Mouse (Mus musculus): ENCODE data around the gene Rin3. TPM values are rescaled to one million over a fixed set of nuclear protein-coding genes. Genes with fewer than 3 reads are reported as not detected.
A peak's percentile ranks its signal among the peaks of the same experiment; 100 is the strongest.

Rin3 gene
- polyA plus RNA-seq, 1 experiment from 2014 or later: 10.2 TPM

DNA sequence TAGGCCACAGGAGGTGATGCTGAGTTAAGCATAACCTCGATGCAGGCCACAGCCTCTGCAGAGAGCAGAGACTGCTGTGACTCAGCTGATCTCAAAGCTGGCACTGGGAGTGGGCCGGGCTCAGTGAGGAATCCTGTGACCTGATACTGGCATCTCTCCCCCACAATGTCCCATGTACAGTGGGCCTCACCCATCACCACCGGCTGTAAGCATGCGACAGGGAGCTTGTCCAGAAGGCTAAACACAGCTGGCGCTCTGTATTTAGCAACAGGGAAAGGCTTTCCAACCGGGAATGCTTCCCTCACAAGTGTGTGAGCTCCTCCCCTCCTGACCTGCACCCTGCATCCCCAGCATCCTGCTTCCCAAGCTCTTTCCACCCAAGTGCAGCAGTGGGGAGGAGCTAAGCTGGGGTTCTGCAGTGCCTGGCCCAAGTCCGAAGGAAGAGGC lies 133.6 kb downstream of the Rin3 start:
- H3K9ac ChIP-seq: peak overlapping the region; percentile 1; the same call in 1 of the 2 replicates
- H3K36me3 ChIP-seq: peaks cover 16% of the 10 kb centered on the region
- H3K27me3 ChIP-seq (replicated peaks): no peaks in the 10 kb centered on the region
- H3K27ac ChIP-seq (replicated peaks): peak overlapping the region; percentile 77
- no peak overlapping the region for H3K4me3 ChIP-seq
- peaks cover 72% of the 10 kb centered on the region for H3K4me1 ChIP-seq
- peak; percentile 84 for ATAC-seq (ENCODE audit: extremely low read depth, insufficient number of reproducible peaks, low FRiP score, low TSS enrichment)
- H3K4me2 ChIP-seq: no peak overlapping the region
- no peaks in the 10 kb centered on the region for H3K9me3 ChIP-seq
- WGBS: 20% methylated on average over 7 of the region's 7 CpGs

- Histone ChIP-seq H3K27me3 (replicated peaks) (no peaks in the 10 kb centered on the region), H3K4me2 (no peak overlapping the region), H3K36me3 (peaks cover 16% of the 10 kb centered on the region), H3K4me1 (peaks cover 78% of the 10 kb centered on the region), H3K9me3 (no peaks in the 10 kb centered on the region), H3K27ac (replicated peaks) (peak overlapping the region; percentile 77), H3K4me3 (no peak overlapping the region), H3K9ac (peak overlapping the region; percentile 1; the same call in 1 of the 2 replicates)
- 71% methylated on average over 7 of the region's 7 CpGs for WGBS
- ATAC-seq (ENCODE audit: extremely low read depth, insufficient number of reproducible peaks, low FRiP score, low TSS enrichment): no peak
Observed at GRCm38 (mm10) chr12:102416955-102417510, 134.2 kb downstream of the Rin3 start.

GRCm38 (mm10) chr12:102417701-102418100 lies 134.9 kb downstream of the Rin3 start:
- H3K4me2 ChIP-seq: no peak overlapping the region
- H3K4me3 ChIP-seq: no peak overlapping the region
- H3K27ac ChIP-seq (replicated peaks): no peak overlapping the region
- peaks cover 85% of the 10 kb centered on the region for H3K4me1 ChIP-seq
- H3K9me3 ChIP-seq: no peaks in the 10 kb centered on the region
- H3K36me3 ChIP-seq: peaks cover 18% of the 10 kb centered on the region
- no peak overlapping the region for H3K9ac ChIP-seq
- 85% methylated on average over 6 of the region's 6 CpGs for WGBS
- H3K27me3 ChIP-seq (replicated peaks): no peaks in the 10 kb centered on the region
- no peak for ATAC-seq (ENCODE audit: extremely low read depth, insufficient number of reproducible peaks, low FRiP score, low TSS enrichment)

GRCm38 (mm10) chr12:102419544-102419943 lies 136.7 kb downstream of the Rin3 start:
- H3K27ac ChIP-seq (replicated peaks): peak overlapping the region; percentile 70
- H3K4me3 ChIP-seq: no peak overlapping the region
- no peaks in the 10 kb centered on the region for H3K27me3 ChIP-seq (replicated peaks)
- peak overlapping the region; percentile 38; the same call in 1 of the 2 replicates for H3K9ac ChIP-seq
- no peak overlapping the region for H3K4me2 ChIP-seq
- H3K9me3 ChIP-seq: no peaks in the 10 kb centered on the region
- ATAC-seq (ENCODE audit: extremely low read depth, insufficient number of reproducible peaks, low FRiP score, low TSS enrichment): no peak
- WGBS: 64% methylated on average over 3 of the region's 3 CpGs
- H3K4me1 ChIP-seq: peaks cover 89% of the 10 kb centered on the region
- H3K36me3 ChIP-seq: peaks cover 16% of the 10 kb centered on the region

GRCm38 (mm10) chr12:102420168-102420890 lies 137.5 kb downstream of the Rin3 start:
- Histone ChIP-seq H3K9ac (peak overlapping the region; percentile 8; the same call in 1 of the 2 replicates), H3K36me3 (peaks cover 9% of the 10 kb centered on the region), H3K27ac (replicated peaks) (peak overlapping the region; percentile 70), H3K4me3 (no peak overlapping the region), H3K27me3 (replicated peaks) (no peaks in the 10 kb centered on the region), H3K4me1 (peaks cover 91% of the 10 kb centered on the region), H3K4me2 (0 out of 2 replicates have a peak overlapping the region, but pooled peaks have one; percentile 4), H3K9me3 (no peaks in the 10 kb centered on the region)
- ATAC-seq (ENCODE audit: extremely low read depth, insufficient number of reproducible peaks, low FRiP score, low TSS enrichment): no peak
- WGBS: 31% methylated on average over 10 of the region's 10 CpGs

DNA sequence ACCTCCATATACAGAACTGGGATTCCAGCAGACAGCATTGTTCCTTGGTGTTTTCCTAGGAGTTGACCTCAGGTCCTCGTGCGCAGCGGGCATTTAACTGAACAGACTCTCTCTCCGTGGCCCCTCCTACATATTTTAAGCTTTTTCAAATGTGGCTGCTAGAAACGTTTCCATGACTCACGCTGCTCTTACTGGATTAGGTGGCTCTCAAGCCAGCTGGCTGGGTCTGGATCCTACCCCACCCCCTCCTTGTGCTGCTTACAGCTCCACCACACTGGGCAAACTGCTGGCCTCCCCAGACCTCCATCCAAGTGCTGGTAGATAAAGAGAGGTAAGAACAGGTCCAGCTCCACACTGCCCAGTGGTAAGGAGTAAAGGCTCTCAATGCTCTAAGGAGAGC lies 139.2 kb downstream of the Rin3 start:
- H3K27ac ChIP-seq (replicated peaks): peak overlapping the region; percentile 82
- H3K4me3 ChIP-seq: no peak overlapping the region
- peak; percentile 29; the same call in 1 of the 2 replicates for ATAC-seq (ENCODE audit: extremely low read depth, insufficient number of reproducible peaks, low FRiP score, low TSS enrichment)
- 31% methylated on average over 6 of the region's 6 CpGs for WGBS
- peaks cover 74% of the 10 kb centered on the region for H3K4me1 ChIP-seq
- H3K36me3 ChIP-seq: peaks cover 15% of the 10 kb centered on the region
- H3K4me2 ChIP-seq: peak overlapping the region; percentile 31; the same call in 1 of the 2 replicates
- H3K9me3 ChIP-seq: peaks cover 6% of the 10 kb centered on the region; the same call in 1 of the 2 replicates
- H3K27me3 ChIP-seq (replicated peaks): no peaks in the 10 kb centered on the region
- no peak overlapping the region for H3K9ac ChIP-seq

DNA sequence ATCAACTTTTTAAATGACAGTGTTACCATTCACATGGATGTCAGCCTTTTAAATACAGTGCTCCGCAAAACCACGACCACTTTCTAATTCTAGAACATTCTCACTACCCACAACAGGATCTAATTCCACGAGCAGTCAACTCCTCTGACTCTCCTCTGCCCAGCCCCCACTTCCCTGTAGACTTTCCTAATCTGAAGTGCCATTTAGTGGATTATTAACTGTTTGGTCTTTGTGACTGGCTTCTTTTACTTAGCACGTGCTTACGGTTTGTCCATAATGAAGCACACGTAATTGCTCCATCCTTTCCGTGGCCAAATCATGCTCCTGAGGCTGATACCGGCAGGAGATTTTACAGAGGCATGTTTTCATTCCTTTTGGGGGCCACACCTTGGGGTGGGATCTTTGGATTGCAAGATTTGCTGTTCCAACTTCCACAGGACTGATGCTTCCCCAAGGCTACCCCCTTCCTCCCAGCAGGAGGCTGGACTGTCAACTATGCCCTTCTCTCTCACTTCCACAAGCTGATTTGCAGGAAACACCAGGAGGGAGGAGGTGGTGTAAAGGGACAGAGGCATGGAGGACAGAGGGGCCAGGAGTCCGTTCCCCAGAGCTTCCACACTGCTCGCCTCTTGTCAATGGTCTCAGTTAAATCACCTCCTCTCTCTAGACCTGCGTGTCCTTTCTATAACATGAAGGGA lies 139.9 kb downstream of the Rin3 start:
- Histone ChIP-seq H3K36me3 (peaks cover 15% of the 10 kb centered on the region), H3K27ac (replicated peaks) (peak overlapping the region; percentile 82), H3K4me1 (peaks cover 68% of the 10 kb centered on the region), H3K9ac (no peak overlapping the region), H3K4me2 (peak overlapping the region; percentile 13; the same call in 1 of the 2 replicates), H3K9me3 (peaks cover 6% of the 10 kb centered on the region; the same call in 1 of the 2 replicates), H3K4me3 (no peak overlapping the region), H3K27me3 (replicated peaks) (no peaks in the 10 kb centered on the region)
- ATAC-seq (ENCODE audit: extremely low read depth, insufficient number of reproducible peaks, low FRiP score, low TSS enrichment): peak; percentile 6; the same call in 1 of the 2 replicates
- WGBS: 64% methylated on average over 11 of the region's 11 CpGs

DNA sequence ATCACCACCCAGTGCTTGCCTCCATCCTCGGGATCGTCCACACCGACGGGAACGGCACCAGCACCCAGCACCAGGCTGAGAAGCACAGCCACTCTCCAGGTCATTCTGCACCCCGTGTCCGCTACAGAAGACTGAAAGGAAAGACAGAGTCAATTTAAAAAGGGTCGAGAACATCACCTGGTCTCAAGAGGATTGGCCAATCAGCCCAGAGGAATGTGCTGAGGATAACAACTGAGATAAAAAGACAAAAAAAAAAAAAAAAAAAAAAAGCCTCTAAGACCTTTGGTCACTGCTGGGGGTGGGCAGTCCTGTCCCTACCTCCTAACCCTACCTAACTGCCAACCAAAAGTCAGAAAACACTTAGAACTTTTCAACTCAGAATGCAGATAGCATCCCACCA lies 140.8 kb downstream of the Rin3 start:
- WGBS: 55% methylated on average over 8 of the region's 8 CpGs
- Histone ChIP-seq H3K36me3 (peaks cover 15% of the 10 kb centered on the region), H3K27ac (replicated peaks) (peak overlapping the region; percentile 82), H3K4me1 (peaks cover 61% of the 10 kb centered on the region), H3K4me3 (no peak overlapping the region), H3K9ac (no peak overlapping the region), H3K27me3 (replicated peaks) (no peaks in the 10 kb centered on the region), H3K9me3 (peaks cover 6% of the 10 kb centered on the region; the same call in 1 of the 2 replicates), H3K4me2 (peak overlapping the region; percentile 13)
- no peak for ATAC-seq (ENCODE audit: extremely low read depth, insufficient number of reproducible peaks, low FRiP score, low TSS enrichment)

GRCm38 (mm10) chr12:102424456-102424855 lies 141.6 kb downstream of the Rin3 start:
- H3K27me3 ChIP-seq (replicated peaks): no peaks in the 10 kb centered on the region
- no peak for ATAC-seq (ENCODE audit: extremely low read depth, insufficient number of reproducible peaks, low FRiP score, low TSS enrichment)
- peaks cover 6% of the 10 kb centered on the region; the same call in 1 of the 2 replicates for H3K9me3 ChIP-seq
- H3K4me3 ChIP-seq: no peak overlapping the region
- WGBS: 26% methylated on average over 2 of the region's 2 CpGs
- H3K4me2 ChIP-seq: no peak overlapping the region
- H3K36me3 ChIP-seq: peaks cover 15% of the 10 kb centered on the region
- no peak overlapping the region for H3K9ac ChIP-seq
- no peak overlapping the region for H3K27ac ChIP-seq (replicated peaks)
- peaks cover 56% of the 10 kb centered on the region for H3K4me1 ChIP-seq

GRCm38 (mm10) chr12:102425048-102425578 lies 142.3 kb downstream of the Rin3 start:
- H3K36me3 ChIP-seq: peaks cover 15% of the 10 kb centered on the region
- H3K4me3 ChIP-seq: no peak overlapping the region
- H3K27ac ChIP-seq (replicated peaks): no peak overlapping the region; the same call in 1 of the 2 replicates
- peaks cover 49% of the 10 kb centered on the region for H3K4me1 ChIP-seq
- no peaks in the 10 kb centered on the region for H3K27me3 ChIP-seq (replicated peaks)
- peaks cover 6% of the 10 kb centered on the region; the same call in 1 of the 2 replicates for H3K9me3 ChIP-seq
- H3K4me2 ChIP-seq: no peak overlapping the region
- no peak overlapping the region for H3K9ac ChIP-seq
- 73% methylated on average over 4 of the region's 4 CpGs for WGBS
- no peak for ATAC-seq (ENCODE audit: extremely low read depth, insufficient number of reproducible peaks, low FRiP score, low TSS enrichment)

GRCm38 (mm10) chr12:102426285-102426684 lies 143.4 kb downstream of the Rin3 start:
- 67% methylated on average over 7 of the region's 7 CpGs for WGBS
- Histone ChIP-seq H3K4me1 (peaks cover 40% of the 10 kb centered on the region), H3K9me3 (peaks cover 6% of the 10 kb centered on the region; the same call in 1 of the 2 replicates), H3K36me3 (peaks cover 15% of the 10 kb centered on the region), H3K4me3 (no peak overlapping the region), H3K27me3 (replicated peaks) (no peaks in the 10 kb centered on the region), H3K27ac (replicated peaks) (no peak overlapping the region; the same call in 1 of the 2 replicates), H3K4me2 (no peak overlapping the region), H3K9ac (no peak overlapping the region)
- peak; percentile 80 for ATAC-seq (ENCODE audit: extremely low read depth, insufficient number of reproducible peaks, low FRiP score, low TSS enrichment)
